Mouse (Mus musculus) thymus, adult 2 months (tissue): ENCODE measurements around the gene Ccdc187. TPM values are rescaled to one million over a fixed set of nuclear protein-coding genes. Genes with fewer than 3 reads are reported as not detected.

Source experiments
- DNase-seq: peaks from one replicate; pipeline ENCODE4 v3.0.0; 2021
- H3K27ac ChIP-seq: fragments of 200-500 bp; 2 replicates; pipeline ENCODE4 v1.5.1; 2012; ENCODE audit warnings: low read length, control low read depth; ENCODE audit not compliant: control insufficient read depth, insufficient read depth
- H3K27me3 ChIP-seq: fragments of 200-500 bp; 2 replicates; pipeline ENCODE4 v1.6.1; 2012; ENCODE audit warnings: mild to moderate bottlenecking, low read length, moderate library complexity, mixed read lengths; ENCODE audit not compliant: control insufficient read depth, insufficient read depth
- H3K36me3 ChIP-seq: fragments of 200-500 bp; 2 replicates; pipeline ENCODE4 v1.6.1; 2012; ENCODE audit warnings: mild to moderate bottlenecking, low read length, moderate library complexity; ENCODE audit not compliant: control insufficient read depth, insufficient read depth
- H3K4me1 ChIP-seq: fragments of 200-500 bp; replicated peaks from 2 replicates; pipeline ENCODE4 v1.6.1; 2012; ENCODE audit warnings: low read length; ENCODE audit not compliant: control insufficient read depth, insufficient read depth
- H3K4me3 ChIP-seq: fragments of 200-500 bp; 2 replicates; pipeline ENCODE4 v1.5.1; 2012; ENCODE audit warnings: mild to moderate bottlenecking, low read length, control low read depth, moderate library complexity; ENCODE audit not compliant: control insufficient read depth, insufficient read depth
- CTCF ChIP-seq: fragments of 200-500 bp; IDR thresholded peaks from 2 replicates; pipeline ENCODE4 v1.5.1; 2012; ENCODE audit warnings: mild to moderate bottlenecking, control low read depth, low read length, moderate library complexity, borderline replicate concordance; ENCODE audit not compliant: control insufficient read depth, poor library complexity, insufficient read depth; ENCODE audit errors: extremely low read depth
- POLR2A ChIP-seq: fragments of 200-500 bp; IDR thresholded peaks from 2 replicates; pipeline ENCODE4 v1.6.1; 2012; ENCODE audit warnings: mild to moderate bottlenecking, low read length, control low read depth, moderate library complexity; ENCODE audit not compliant: control insufficient read depth, poor library complexity, insufficient read depth; ENCODE audit errors: extremely low read depth
- WGBS: fragments of 180-500 bp; shearing (Covaris S2); methylation state at CpG from one replicate; pipeline ENCODE4 v1.1.7; 2018; 5-methylcytosine and 5-hydroxymethylcytosine counted together
- polyA plus RNA-seq: library from polyadenylated mRNA; depleted of rRNA; stranded (reverse); fragments of >200 nt; gene quantifications from 2 replicates; pipeline ENCODE4 v1.2.3, GENCODE M21; 2012

Ccdc187 gene
- polyA plus RNA-seq, 1 experiment: 0.19 TPM

DNA sequence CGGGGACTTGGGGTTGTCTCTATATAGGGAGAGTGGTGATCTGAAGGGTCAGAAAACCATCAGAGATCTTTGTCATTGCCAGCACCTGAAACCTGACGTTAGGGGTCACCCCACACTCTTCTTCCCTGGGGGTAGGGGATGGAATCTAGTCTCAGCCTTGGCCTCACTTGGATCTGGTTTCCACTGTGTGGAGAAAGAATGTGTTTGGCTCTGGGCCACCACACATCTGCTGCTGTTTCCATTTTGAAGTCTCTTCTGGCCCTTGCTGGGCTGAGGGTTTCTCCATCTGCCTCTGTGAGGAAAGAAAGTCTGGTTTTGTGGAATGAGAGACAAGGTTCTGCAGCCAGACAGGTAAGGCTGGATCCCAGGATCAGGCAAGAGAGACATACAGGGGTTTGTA lies 29.3 kb downstream of the Ccdc187 start:
- Histone ChIP-seq H3K4me1 (no peaks in the 10 kb centered on the region), H3K4me3 (no peak overlapping the region), H3K36me3 (no peaks in the 10 kb centered on the region), H3K27ac (no peak overlapping the region), H3K27me3 (no peaks in the 10 kb centered on the region)
- WGBS: 87% methylated on average over 2 of the region's 2 CpGs
- TF ChIP-seq CTCF (no peak), POLR2A (no peak)
- no peak for DNase-seq

DNA sequence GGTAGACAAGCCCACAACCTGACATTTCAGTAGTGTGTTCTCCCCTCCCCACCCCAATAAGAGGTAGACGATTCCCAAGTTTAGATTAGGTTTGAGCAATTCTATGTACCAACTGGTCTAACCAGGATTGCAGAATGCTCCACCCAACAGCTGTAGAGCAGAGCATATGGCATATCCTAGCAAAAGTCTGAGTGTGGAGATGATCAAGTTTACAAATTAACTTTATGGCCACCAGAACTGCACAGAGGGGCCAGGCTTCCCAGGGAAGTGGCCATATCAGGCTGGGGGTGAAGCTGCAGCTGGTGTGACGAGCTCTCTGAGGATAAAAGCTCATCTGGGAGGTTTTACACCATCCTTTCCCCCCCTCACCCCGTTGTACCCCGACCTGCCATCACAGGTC lies 29.7 kb downstream of the Ccdc187 start:
- TF ChIP-seq CTCF (no peak), POLR2A (no peak)
- H3K27ac ChIP-seq: no peak overlapping the region
- H3K4me3 ChIP-seq: no peak overlapping the region
- no peaks in the 10 kb centered on the region for H3K4me1 ChIP-seq
- no peaks in the 10 kb centered on the region for H3K36me3 ChIP-seq
- H3K27me3 ChIP-seq: no peaks in the 10 kb centered on the region
- DNase-seq: no peak
- WGBS: 80% methylated on average over 4 of the region's 4 CpGs

GRCm38 (mm10) chr2:26257315-26258096 lies 36.9 kb downstream of the Ccdc187 start:
- H3K27me3 ChIP-seq: no peaks in the 10 kb centered on the region
- 0 out of 2 replicates have a peak, but pooled peaks cover 3% of the 10 kb centered on the region for H3K4me1 ChIP-seq
- H3K27ac ChIP-seq: no peak overlapping the region
- H3K4me3 ChIP-seq: no peak overlapping the region
- DNase-seq: no peak
- TF ChIP-seq CTCF (no peak), POLR2A (no peak)
- no peaks in the 10 kb centered on the region for H3K36me3 ChIP-seq
- WGBS: 93% methylated on average over 16 of the region's 16 CpGs

DNA sequence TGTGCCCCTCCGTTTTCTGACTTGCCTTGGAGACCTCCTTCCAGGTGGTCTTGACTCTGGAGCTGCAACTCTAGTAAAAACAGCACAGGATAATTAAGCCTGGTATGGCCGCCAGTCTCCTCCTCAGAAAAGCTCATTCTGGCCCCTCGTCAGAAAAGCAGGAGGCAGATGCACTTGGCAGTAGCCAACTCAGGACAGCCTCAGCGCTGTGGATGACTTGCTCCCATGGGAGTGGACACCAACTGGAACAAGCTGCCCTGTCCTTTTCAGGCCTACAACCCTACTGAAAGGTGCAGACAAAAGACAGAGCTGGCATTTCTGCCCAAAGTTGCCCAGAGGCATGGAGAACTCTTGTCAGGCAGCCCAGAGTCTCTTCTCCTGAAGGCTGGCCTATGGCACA lies 39.5 kb downstream of the Ccdc187 start:
- no peak for DNase-seq
- Histone ChIP-seq H3K27me3 (no peaks in the 10 kb centered on the region), H3K4me1 (0 out of 2 replicates have a peak, but pooled peaks cover 3% of the 10 kb centered on the region), H3K4me3 (no peak overlapping the region), H3K27ac (no peak overlapping the region), H3K36me3 (no peaks in the 10 kb centered on the region)
- TF ChIP-seq POLR2A (no peak), CTCF (no peak)
- 95% methylated on average over 4 of the region's 4 CpGs for WGBS

- 0 out of 2 replicates have a peak, but pooled peaks cover 3% of the 10 kb centered on the region for H3K4me1 ChIP-seq
- no peaks in the 10 kb centered on the region for H3K36me3 ChIP-seq
- TF ChIP-seq CTCF: no peak
- no peak overlapping the region for H3K27ac ChIP-seq
- H3K4me3 ChIP-seq: no peak overlapping the region
- H3K27me3 ChIP-seq: no peaks in the 10 kb centered on the region
- WGBS: 40% methylated on average over 8 of the region's 8 CpGs
- DNase-seq: no peak
Measured at GRCm38 (mm10) chr2:26252514-26253206, 41.7 kb downstream of the Ccdc187 start.

DNA sequence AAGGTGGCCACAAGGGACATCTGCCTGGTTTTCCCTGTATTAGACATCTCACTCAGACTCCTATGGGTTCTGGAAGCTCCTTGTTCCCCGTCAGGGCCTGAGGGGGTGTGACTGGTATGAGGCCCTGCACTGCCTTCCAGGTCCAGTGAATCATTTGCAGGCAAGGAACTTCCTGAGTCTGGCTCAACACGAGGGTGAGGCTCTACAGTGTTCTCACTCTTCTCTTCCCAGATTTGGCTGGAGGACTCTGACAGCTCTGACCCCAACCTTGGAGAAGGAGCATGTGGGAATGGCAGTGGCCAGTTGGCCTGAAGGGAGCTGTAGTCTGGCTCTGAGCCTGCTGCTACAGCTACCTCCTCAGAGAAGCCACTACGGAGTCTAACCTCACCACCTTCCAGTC lies 46.8 kb downstream of the Ccdc187 start:
- no peak for DNase-seq
- WGBS: 73% methylated on average over 3 of the region's 3 CpGs
- Histone ChIP-seq H3K4me1 (no peaks in the 10 kb centered on the region), H3K36me3 (no peaks in the 10 kb centered on the region), H3K4me3 (no peak overlapping the region), H3K27ac (no peak overlapping the region), H3K27me3 (no peaks in the 10 kb centered on the region)
- TF ChIP-seq CTCF (no peak), POLR2A (no peak)

DNA sequence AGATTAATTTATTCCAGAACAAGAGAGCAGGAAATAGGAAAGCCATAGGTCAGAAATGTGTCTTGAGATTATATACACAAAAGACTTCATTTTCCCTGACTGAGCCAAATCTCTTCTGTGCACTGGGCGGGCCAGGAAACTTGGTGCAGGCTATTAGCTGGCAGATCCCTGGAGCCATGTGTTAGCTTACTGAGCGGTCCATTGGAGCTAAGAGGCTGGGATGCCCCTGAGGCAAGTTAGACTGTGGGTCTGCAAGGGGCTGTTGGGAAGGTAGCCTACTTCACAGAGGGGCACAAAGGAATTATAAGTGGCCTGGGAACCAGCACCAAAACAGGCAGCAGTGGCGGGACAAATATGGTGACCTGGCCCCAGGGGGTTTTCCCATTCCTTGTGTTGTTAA lies 53.5 kb downstream of the Ccdc187 start:
- DNase-seq: no peak
- H3K27ac ChIP-seq: no peak overlapping the region
- 93% methylated on average over 3 of the region's 3 CpGs for WGBS
- H3K27me3 ChIP-seq: no peaks in the 10 kb centered on the region
- peaks cover 5% of the 10 kb centered on the region for H3K4me1 ChIP-seq
- no peaks in the 10 kb centered on the region for H3K36me3 ChIP-seq
- H3K4me3 ChIP-seq: no peak overlapping the region
- TF ChIP-seq CTCF (no peak), POLR2A (no peak)
